Mouse (Mus musculus) heart, embryonic 13.5 days (tissue): ENCODE results near the gene Sell. TPM values are rescaled to one million over a fixed set of nuclear protein-coding genes. Genes with fewer than 3 reads are reported as not detected.

ENCODE experiments used
- ATAC-seq: fragments of 200-750 bp; cut with Nextera tagmentation; 2 replicates; pipeline ENCODE4 v1.8.0; 2017; ENCODE audit warnings: moderate TSS enrichment; ENCODE audit not compliant: insufficient number of reproducible peaks, low FRiP score, low TSS enrichment; ENCODE audit errors: extremely low read depth
- H3K27ac ChIP-seq: fragments of 300-500 bp; sonication (generic); replicated peaks from 2 replicates; pipeline ENCODE4 v1.5.1; 2015; ENCODE audit warnings: moderate library complexity, mild to moderate bottlenecking, inconsistent platforms
- H3K27me3 ChIP-seq: fragments of 300-500 bp; sonication (generic); replicated peaks from 2 replicates; pipeline ENCODE4 v1.6.1; 2015; ENCODE audit warnings: mild to moderate bottlenecking, inconsistent platforms
- H3K36me3 ChIP-seq: fragments of 300-500 bp; sonication (generic); 2 replicates; pipeline ENCODE4 v1.6.1; 2015; ENCODE audit warnings: mild to moderate bottlenecking, inconsistent platforms
- H3K4me1 ChIP-seq: fragments of 300-500 bp; sonication (generic); 2 replicates; pipeline ENCODE4 v1.6.1; 2015; ENCODE audit warnings: inconsistent platforms
- H3K4me2 ChIP-seq: fragments of 300-500 bp; sonication (generic); 2 replicates; pipeline ENCODE4 v1.6.1; 2015; ENCODE audit warnings: inconsistent platforms, mild to moderate bottlenecking, moderate library complexity
- H3K4me3 ChIP-seq: fragments of 300-500 bp; sonication (generic); 2 replicates; pipeline ENCODE4 v1.5.1; 2015; ENCODE audit warnings: moderate library complexity, mild to moderate bottlenecking, inconsistent platforms
- H3K9ac ChIP-seq: fragments of 300-500 bp; sonication (generic); 2 replicates; pipeline ENCODE4 v1.6.1; 2015; ENCODE audit warnings: inconsistent platforms, mild to moderate bottlenecking, moderate library complexity
- H3K9me3 ChIP-seq: fragments of 300-500 bp; sonication (generic); 2 replicates; pipeline ENCODE4 v1.6.1; 2016; ENCODE audit warnings: inconsistent platforms
- WGBS: fragments of 180-500 bp; shearing (Covaris S2); methylation state at CpG from one replicate; pipeline ENCODE4 v1.1.7; 2015; ENCODE audit warnings: mixed read lengths; 5-methylcytosine and 5-hydroxymethylcytosine counted together
- polyA plus RNA-seq: library from polyadenylated mRNA; unstranded; fragments of >200 nt; fragmentation: Nextera tagmentation; extraction: Ambion mirVana; gene quantifications from 2 replicates; pipeline ENCODE4 v1.2.1, GENCODE M21; 2015

Gene Sell
- polyA plus RNA-seq, 1 experiment from 2014 or later = 0.72 TPM

DNA sequence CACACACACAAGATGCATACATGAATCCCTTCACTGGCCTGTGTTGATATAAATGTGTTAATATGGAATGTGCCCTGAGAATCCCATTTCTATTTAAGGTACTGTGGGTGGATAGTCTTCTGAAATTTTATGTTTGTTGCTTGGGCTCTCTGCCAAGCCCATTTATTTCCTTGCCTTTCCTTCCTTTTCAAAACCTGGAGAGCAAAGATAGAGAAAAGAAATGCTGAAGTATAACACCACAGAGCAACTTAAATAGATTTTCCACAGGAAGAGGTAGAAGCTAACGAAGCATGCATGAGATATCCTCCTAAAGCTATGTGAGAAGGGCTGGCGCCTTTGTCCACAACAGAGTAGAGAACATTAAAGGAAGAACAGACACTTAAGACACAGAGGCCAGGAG is 48.0 kb downstream of the Sell start:
- Histone ChIP-seq H3K4me2 (no peak overlapping the region), H3K27me3 (no peaks in the 10 kb centered on the region), H3K36me3 (no peaks in the 10 kb centered on the region), H3K9ac (no peak overlapping the region), H3K4me1 (no peaks in the 10 kb centered on the region), H3K9me3 (no peaks in the 10 kb centered on the region), H3K27ac (no peak overlapping the region), H3K4me3 (no peak overlapping the region)
- no peak for ATAC-seq
- WGBS = 65% methylated on average over 2 of the region's 2 CpGs

- no peak overlapping the region for H3K4me2 ChIP-seq
- H3K27ac ChIP-seq = no peak overlapping the region
- no peak for ATAC-seq
- no peaks in the 10 kb centered on the region for H3K4me1 ChIP-seq
- H3K36me3 ChIP-seq = no peaks in the 10 kb centered on the region
- H3K9me3 ChIP-seq = no peaks in the 10 kb centered on the region
- no peaks in the 10 kb centered on the region for H3K27me3 ChIP-seq
- no peak overlapping the region for H3K9ac ChIP-seq
- 86% methylated on average over 9 of the region's 9 CpGs for WGBS
- H3K4me3 ChIP-seq = no peak overlapping the region
These were observed 49.0 kb downstream of the Sell start for GRCm38 (mm10) chr1:164110591-164111329.

DNA sequence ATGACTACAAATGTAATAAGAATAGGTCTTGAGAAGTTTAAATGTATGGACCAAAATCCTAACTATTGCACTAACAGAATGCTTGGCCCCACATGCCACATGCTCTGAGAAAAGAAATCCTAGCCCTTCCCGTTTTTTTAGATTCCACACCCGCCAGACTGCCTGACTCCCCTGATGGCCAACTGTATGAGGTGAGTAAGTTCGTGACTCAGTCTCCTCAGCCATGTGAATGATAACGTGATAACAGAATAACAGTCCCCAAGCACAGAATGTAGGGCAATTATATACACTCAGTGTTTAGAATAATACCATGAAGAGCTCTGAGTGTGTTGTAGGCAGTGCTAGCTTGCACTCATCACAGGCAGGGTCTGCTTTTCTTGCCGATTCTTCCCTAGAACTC is 52.5 kb downstream of the Sell start:
- Histone ChIP-seq H3K9me3 (no peaks in the 10 kb centered on the region), H3K27me3 (no peaks in the 10 kb centered on the region), H3K4me1 (peaks cover 4% of the 10 kb centered on the region; the same call in 1 of the 2 replicates), H3K27ac (no peak overlapping the region), H3K36me3 (no peaks in the 10 kb centered on the region), H3K9ac (no peak overlapping the region), H3K4me3 (no peak overlapping the region), H3K4me2 (no peak overlapping the region)
- WGBS = 63% methylated on average over 5 of the region's 5 CpGs
- ATAC-seq = no peak

DNA sequence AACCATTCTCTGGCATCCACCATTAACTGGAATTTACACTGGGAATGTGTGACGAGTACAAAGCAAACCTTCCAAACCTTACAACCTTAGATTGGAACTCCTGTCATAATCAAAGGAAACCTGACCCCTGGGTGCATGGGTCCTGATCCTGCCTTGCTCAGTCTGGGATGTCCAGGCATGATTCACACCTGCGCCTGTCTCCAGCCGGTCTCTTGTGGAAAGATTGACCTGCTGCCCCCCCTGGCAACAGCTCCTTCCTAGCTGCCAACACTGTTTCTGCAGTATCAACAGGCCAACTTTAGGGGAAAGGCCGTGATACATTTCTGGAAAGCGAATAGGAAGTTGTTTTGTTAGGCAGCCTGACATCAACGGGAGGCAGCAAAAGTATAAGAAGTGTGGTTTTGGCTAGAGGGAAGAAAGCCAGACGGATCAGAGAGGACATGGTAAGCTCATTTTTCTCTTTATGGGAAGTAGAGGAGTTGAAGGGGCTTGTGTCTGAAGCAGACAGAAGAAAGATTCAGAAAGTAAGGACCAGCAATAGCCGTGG is 53.2 kb downstream of the Sell start, which contains the start of gene Selp:
Selp (plus strand) TSS at position 318 of the 547 bp plus-strand sequence.
- Histone ChIP-seq H3K9me3 (no peaks in the 10 kb centered on the region), H3K36me3 (no peaks in the 10 kb centered on the region), H3K27me3 (no peaks in the 10 kb centered on the region), H3K4me3 (no peak within 1 kb of the TSS), H3K27ac (no peak within 1 kb of the TSS), H3K4me2 (no peak within 1 kb of the TSS), H3K9ac (no peak within 1 kb of the TSS), H3K4me1 (peaks cover 4% of the 10 kb centered on the region; the same call in 1 of the 2 replicates)
- ATAC-seq = no peak
- WGBS = 47% methylated on average over 8 of the region's 8 CpGs

DNA sequence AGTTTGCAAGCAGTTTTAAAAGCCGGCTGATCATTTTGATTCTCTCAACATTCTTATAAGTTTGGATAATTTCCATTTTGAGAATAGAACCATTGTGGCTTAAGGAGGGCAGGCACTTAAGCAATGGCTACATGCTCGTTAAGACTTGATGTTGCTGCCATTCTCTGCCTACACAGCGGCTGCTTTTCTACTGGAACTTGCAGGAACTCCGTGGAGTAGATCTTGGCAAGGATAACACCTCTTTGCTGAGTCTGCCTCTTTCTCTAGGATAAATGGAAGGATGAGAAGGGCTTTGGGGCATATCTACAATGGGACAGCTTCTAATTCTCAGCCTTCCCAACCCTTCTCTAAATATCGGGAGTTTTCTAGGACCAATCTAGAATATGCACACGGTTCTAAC is 53.9 kb downstream of the Sell start:
- no peaks in the 10 kb centered on the region for H3K9me3 ChIP-seq
- peaks cover 4% of the 10 kb centered on the region; the same call in 1 of the 2 replicates for H3K4me1 ChIP-seq
- no peak overlapping the region for H3K27ac ChIP-seq
- WGBS = 74% methylated on average over 6 of the region's 6 CpGs
- H3K9ac ChIP-seq = no peak overlapping the region
- no peaks in the 10 kb centered on the region for H3K27me3 ChIP-seq
- no peak overlapping the region for H3K4me3 ChIP-seq
- no peak for ATAC-seq
- no peak overlapping the region for H3K4me2 ChIP-seq
- no peaks in the 10 kb centered on the region for H3K36me3 ChIP-seq

- whole genome bisulfite sequencing = 86% methylated on average over 6 of the region's 6 CpGs
- peaks cover 8% of the 10 kb centered on the region; the same call in 1 of the 2 replicates for H3K4me1 ChIP-seq
- no peaks in the 10 kb centered on the region for H3K27me3 ChIP-seq
- H3K36me3 ChIP-seq = no peaks in the 10 kb centered on the region
- H3K4me2 ChIP-seq = no peak overlapping the region
- no peak overlapping the region for H3K4me3 ChIP-seq
- no peaks in the 10 kb centered on the region for H3K9me3 ChIP-seq
- H3K9ac ChIP-seq = no peak overlapping the region
- no peak overlapping the region for H3K27ac ChIP-seq
- ATAC-seq = no peak
These were observed 56.1 kb downstream of the Sell start for GRCm38 (mm10) chr1:164117869-164118268.

DNA sequence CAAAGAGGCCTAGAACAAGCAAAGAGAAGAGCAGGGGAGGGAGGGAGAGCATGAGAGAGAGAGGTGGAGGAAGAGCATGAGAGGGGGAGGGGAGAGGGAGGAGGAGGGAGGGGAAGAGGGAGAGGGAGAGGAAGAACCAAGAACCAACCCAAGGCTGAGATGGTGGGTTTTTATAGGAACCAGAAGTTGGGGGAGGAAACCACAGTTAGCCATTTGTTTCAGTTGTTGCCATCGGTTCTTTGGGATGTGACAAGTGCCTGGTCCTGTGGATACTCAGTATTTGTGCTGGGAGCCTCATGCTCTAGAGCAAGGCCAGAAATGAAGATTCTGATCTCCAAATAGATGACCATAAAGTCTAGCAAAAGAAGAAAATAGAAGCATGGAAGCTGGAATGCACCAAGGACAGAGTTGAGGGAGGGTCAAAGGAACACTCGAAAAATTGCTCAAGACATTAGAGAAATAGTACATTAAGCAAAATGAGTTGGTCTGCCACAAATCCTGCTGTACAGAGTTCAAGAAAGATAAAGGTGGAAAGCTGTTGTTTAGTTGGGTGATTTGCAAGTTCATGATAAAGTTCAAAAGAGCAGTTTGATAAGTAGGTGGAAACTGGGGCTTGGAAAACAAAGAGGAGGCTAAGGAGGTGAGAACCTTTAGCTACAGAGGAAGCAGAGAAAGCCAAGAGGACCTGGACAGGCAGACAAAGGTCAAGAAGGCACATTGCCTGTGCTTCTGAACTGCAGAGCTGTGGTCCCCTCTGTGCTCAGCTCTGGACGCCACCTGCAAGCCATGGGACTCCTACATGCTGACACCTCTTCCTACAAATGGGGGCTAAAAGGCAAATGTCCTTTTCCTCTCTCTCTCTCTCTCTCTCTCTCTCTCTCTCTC is 58.4 kb downstream of the Sell start:
- peaks cover 8% of the 10 kb centered on the region; the same call in 1 of the 2 replicates for H3K4me1 ChIP-seq
- no peaks in the 10 kb centered on the region for H3K27me3 ChIP-seq
- H3K36me3 ChIP-seq = no peaks in the 10 kb centered on the region
- no peak overlapping the region for H3K27ac ChIP-seq
- WGBS = 62% methylated on average over 3 of the region's 3 CpGs
- H3K9me3 ChIP-seq = no peaks in the 10 kb centered on the region
- no peak overlapping the region for H3K4me2 ChIP-seq
- ATAC-seq = no peak
- H3K4me3 ChIP-seq = no peak overlapping the region
- no peak overlapping the region for H3K9ac ChIP-seq

DNA sequence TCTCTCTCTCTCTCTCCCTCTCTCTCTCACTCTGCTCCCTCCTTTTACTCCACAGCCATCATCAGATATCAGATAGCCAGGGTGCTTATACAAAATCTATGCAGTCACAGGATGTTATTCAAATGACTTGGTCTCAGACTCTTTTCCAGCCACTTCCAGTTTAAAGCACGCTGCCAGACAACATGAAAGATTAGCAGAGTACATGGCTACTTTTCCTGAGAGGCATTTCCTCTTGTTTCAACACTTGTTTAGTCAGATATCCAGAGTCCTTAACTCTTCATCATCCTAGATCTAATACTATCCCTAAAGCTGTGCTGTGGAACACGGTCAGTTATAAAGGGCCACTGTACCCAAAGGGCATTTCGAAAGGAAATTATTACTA is 59.0 kb downstream of the Sell start:
- Histone ChIP-seq H3K36me3 (no peaks in the 10 kb centered on the region), H3K4me2 (no peak overlapping the region), H3K9me3 (no peaks in the 10 kb centered on the region), H3K4me1 (peaks cover 8% of the 10 kb centered on the region; the same call in 1 of the 2 replicates), H3K9ac (no peak overlapping the region), H3K27ac (no peak overlapping the region), H3K27me3 (no peaks in the 10 kb centered on the region), H3K4me3 (no peak overlapping the region)
- 59% methylated on average over 3 of the region's 3 CpGs for WGBS
- no peak for ATAC-seq

GRCm38 (mm10) chr1:164123836-164124235 is 62.1 kb downstream of the Sell start:
- H3K4me1 ChIP-seq = 0 out of 2 replicates have a peak, but pooled peaks cover 8% of the 10 kb centered on the region
- H3K9me3 ChIP-seq = no peaks in the 10 kb centered on the region
- ATAC-seq = no peak
- H3K4me2 ChIP-seq = no peak overlapping the region
- no peaks in the 10 kb centered on the region for H3K27me3 ChIP-seq
- H3K4me3 ChIP-seq = no peak overlapping the region
- WGBS = 46% methylated on average over 3 of the region's 3 CpGs
- no peaks in the 10 kb centered on the region for H3K36me3 ChIP-seq
- no peak overlapping the region for H3K27ac ChIP-seq
- no peak overlapping the region for H3K9ac ChIP-seq

DNA sequence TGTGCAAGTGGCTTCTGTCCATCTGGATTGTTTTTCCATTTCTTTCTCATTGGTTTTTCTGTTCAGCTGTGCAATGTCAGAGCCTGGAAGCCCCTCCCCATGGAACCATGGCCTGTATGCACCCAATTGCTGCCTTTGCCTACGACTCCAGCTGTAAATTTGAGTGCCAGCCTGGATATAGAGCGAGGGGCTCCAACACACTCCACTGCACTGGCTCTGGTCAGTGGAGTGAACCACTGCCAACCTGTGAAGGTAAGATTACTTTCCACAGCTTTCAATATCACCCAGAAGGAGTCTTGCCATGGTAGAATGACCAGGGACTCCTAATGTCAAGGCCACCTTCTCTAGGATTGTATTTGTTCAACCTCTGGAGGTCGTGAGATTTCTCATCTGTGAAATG is 68.2 kb downstream of the Sell start:
- Histone ChIP-seq H3K4me2 (no peak overlapping the region), H3K4me3 (no peak overlapping the region), H3K9ac (no peak overlapping the region), H3K27me3 (no peaks in the 10 kb centered on the region), H3K4me1 (no peaks in the 10 kb centered on the region), H3K9me3 (no peaks in the 10 kb centered on the region), H3K36me3 (no peaks in the 10 kb centered on the region), H3K27ac (no peak overlapping the region)
- no peak for ATAC-seq
- 68% methylated on average over 3 of the region's 3 CpGs for WGBS

GRCm38 (mm10) chr1:164132609-164133008 is 70.8 kb downstream of the Sell start:
- H3K9ac ChIP-seq = no peak overlapping the region
- H3K9me3 ChIP-seq = no peaks in the 10 kb centered on the region
- H3K4me2 ChIP-seq = no peak overlapping the region
- H3K27ac ChIP-seq = no peak overlapping the region
- no peaks in the 10 kb centered on the region for H3K36me3 ChIP-seq
- H3K4me3 ChIP-seq = no peak overlapping the region
- no peak for ATAC-seq
- 74% methylated on average over 1 of the region's 1 CpGs for WGBS
- no peaks in the 10 kb centered on the region for H3K27me3 ChIP-seq
- 0 out of 2 replicates have a peak, but pooled peaks cover 7% of the 10 kb centered on the region for H3K4me1 ChIP-seq
